Mouse (Mus musculus) ES-E14 (cell line): ENCODE results near the gene Fntb. TPM values are rescaled to one million over a fixed set of nuclear protein-coding genes. Genes with fewer than 3 reads are reported as not detected.
"Not testable (repeated sequence)": the region's sequence is repeated elsewhere in the genome, so short reads cannot be mapped to it uniquely, and the experiment has no call there.

Experiments used
- DNase-seq: peaks from one replicate; pipeline ENCODE4 v3.0.0-alpha.2; 2013; ENCODE audit warnings: low read depth, low spot score
- H3K27ac ChIP-seq: 2 replicates; pipeline ENCODE4 v1.5.1; 2012; ENCODE audit warnings: low read depth, mild to moderate bottlenecking, low read length, moderate library complexity, mixed read lengths; ENCODE audit not compliant: poor library complexity, insufficient read depth, severe bottlenecking
- H3K36me3 ChIP-seq: 2 replicates; pipeline ENCODE4 v1.6.1; 2012; ENCODE audit warnings: mild to moderate bottlenecking, low read length, moderate library complexity, mixed read lengths; ENCODE audit not compliant: control insufficient read depth, poor library complexity, insufficient read depth, severe bottlenecking
- H3K4me1 ChIP-seq, 2 experiments: fragments of 150-350 bp in 1 of 2; sonication (generic) in 1 of 2; 2 replicates each; pipeline ENCODE4 v1.6.1; 2012; ENCODE audit warnings: low read length in 2 of 2, mild to moderate bottlenecking in 1 of 2, mixed read lengths in 1 of 2; ENCODE audit not compliant: control insufficient read depth in 2 of 2, insufficient read depth in 2 of 2, poor library complexity in 1 of 2
- H3K4me3 ChIP-seq, 2 experiments: fragments of 150-350 bp in 1 of 2; sonication (generic) in 1 of 2; 2 replicates each; pipeline ENCODE4 v1.5.1; 2012; ENCODE audit warnings: low read length in 2 of 2, low read depth in 1 of 2, mild to moderate bottlenecking in 1 of 2, mixed read lengths in 1 of 2; ENCODE audit not compliant: insufficient read depth in 1 of 2, poor library complexity in 1 of 2, severe bottlenecking in 1 of 2
- H3K9ac ChIP-seq: 2 replicates; pipeline ENCODE4 v1.6.1; 2012; ENCODE audit warnings: low read depth, mild to moderate bottlenecking, low read length, mixed read lengths; ENCODE audit not compliant: poor library complexity, insufficient read depth, severe bottlenecking
- H3K9me3 ChIP-seq: fragments of 150-350 bp; sonication (generic); 2 replicates; pipeline ENCODE4 v1.6.1; 2012; ENCODE audit warnings: low read depth, mild to moderate bottlenecking, low read length; ENCODE audit not compliant: control insufficient read depth, insufficient read depth
- CHD2 ChIP-seq: IDR thresholded peaks from 2 replicates; pipeline ENCODE4 v1.6.1; 2014; ENCODE audit warnings: mild to moderate bottlenecking, low read depth, low read length, inconsistent platforms
- HCFC1 ChIP-seq: IDR thresholded peaks from 2 replicates; pipeline ENCODE4 v1.6.1; 2012; ENCODE audit warnings: low read length, inconsistent platforms, borderline replicate concordance; ENCODE audit not compliant: insufficient read depth
- MAFK ChIP-seq: IDR thresholded peaks from 2 replicates; pipeline ENCODE4 v1.6.1; 2014; ENCODE audit warnings: mild to moderate bottlenecking, low read depth, low read length, inconsistent platforms; ENCODE audit not compliant: insufficient read depth
- ZC3H11A ChIP-seq: IDR thresholded peaks from 2 replicates; pipeline ENCODE4 v1.6.1; 2012; ENCODE audit warnings: low read depth, mild to moderate bottlenecking, inconsistent platforms, low read length, borderline replicate concordance
- ZNF384 ChIP-seq: IDR thresholded peaks from 2 replicates; pipeline ENCODE4 v1.6.1; 2012; ENCODE audit warnings: low read depth, low read length, inconsistent platforms
- in situ Hi-C, 2 experiments: fragments of 600-800 bp; cut with MboI; formaldehyde crosslinking; loops; one replicate each; pipeline ENCODE4 v1.15.1; 2025; ENCODE audit warnings: low sequenced_read_pairs in 2 of 2, inconsistent platforms in 1 of 2; ENCODE audit not compliant: unreplicated experiment in 2 of 2
- total RNA-seq: library from RNA; depleted of rRNA; stranded (reverse); fragments of 300-350 nt; gene quantifications from 2 replicates; pipeline ENCODE4 v1.2.3, GENCODE M21; 2012

Gene Fntb
- total RNA-seq, 1 experiment = 24.0 TPM

DNA sequence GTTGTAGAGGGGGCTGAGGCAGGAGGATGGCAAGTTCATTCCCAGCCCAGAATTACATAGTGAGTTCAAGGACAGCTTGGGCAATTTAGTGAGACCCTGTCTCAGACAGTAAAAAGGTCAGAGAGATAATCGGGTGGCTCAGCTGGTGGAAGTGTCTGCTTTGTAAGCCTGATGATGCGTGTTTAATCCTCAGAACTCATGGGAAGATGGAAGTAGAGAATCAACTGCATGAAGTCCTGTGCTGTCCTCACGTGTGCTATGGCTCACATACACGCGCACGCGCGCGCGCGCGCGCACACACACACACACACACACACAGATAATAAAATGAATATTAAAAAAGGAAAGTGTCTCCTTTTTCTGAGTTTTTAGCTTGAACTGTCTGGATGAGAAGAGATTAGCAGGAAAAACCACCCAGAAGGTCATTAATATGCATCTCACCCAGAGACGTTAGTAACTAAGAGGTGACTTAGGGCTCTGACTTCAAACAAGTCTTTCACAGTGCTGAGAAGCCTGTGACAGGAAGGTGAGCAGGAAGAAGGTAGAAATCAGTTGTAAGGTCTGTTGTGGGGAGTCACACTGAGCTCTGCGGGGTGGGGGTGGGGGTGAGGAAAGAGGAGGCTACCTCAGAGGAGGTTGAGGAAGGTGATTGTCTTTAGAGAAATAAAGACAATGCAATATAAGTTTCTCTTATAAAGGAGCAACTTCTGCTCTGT lies 79.1 kb downstream of the Fntb start:
- Histone ChIP-seq H3K4me3 (no peak overlapping the region), H3K36me3 (no peaks in the 10 kb centered on the region), H3K4me1 (peaks cover 0 to 4% of the 10 kb centered on the region in 2 experiments; a peak in 3 of 4 replicates), H3K9me3 (no peaks in the 10 kb centered on the region), H3K27ac (no peak overlapping the region), H3K9ac (no peak overlapping the region)
- DNase-seq = no peak
- TF ChIP-seq ZNF384 (no peak), HCFC1 (no peak), CHD2 (no peak), ZC3H11A (no peak), MAFK (no peak)
- in situ Hi-C loops = no loop called here

DNA sequence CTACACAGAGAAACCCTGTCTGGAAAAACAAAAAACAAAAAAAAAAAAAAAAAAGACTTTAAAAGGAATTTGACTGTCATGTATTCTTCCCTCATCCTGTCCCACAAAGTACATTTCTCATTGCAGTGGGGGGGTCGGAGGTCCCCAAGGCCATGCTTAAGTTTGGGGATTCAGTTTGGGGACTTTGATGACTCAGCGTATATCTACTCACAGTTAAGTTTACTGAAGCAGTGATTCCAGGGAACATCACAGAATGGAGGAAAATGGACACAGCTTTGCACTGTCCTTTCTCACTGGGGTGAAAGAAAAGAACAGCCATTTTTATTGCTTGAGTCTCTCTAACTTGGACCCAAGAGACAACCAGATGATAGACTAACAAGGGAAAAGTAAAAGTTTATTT lies 87.0 kb downstream of the Fntb start:
- H3K4me1 ChIP-seq = peaks cover 2 to 18% of the 10 kb centered on the region in 2 experiments; a peak in 3 of 4 replicates
- no peaks in the 10 kb centered on the region for H3K36me3 ChIP-seq
- no peak overlapping the region for H3K4me3 ChIP-seq
- H3K9ac ChIP-seq = no peak overlapping the region
- no peak overlapping the region; the same call in 1 of the 2 replicates for H3K27ac ChIP-seq
- in situ Hi-C loops = no loop called here
- no peaks in the 10 kb centered on the region for H3K9me3 ChIP-seq
- peak; percentile 92 for TF ChIP-seq MAFK
- no peak for TF ChIP-seq CHD2
- peak; percentile 35; the same call in 1 of the 2 replicates for TF ChIP-seq ZNF384
- DNase-seq = no peak

DNA sequence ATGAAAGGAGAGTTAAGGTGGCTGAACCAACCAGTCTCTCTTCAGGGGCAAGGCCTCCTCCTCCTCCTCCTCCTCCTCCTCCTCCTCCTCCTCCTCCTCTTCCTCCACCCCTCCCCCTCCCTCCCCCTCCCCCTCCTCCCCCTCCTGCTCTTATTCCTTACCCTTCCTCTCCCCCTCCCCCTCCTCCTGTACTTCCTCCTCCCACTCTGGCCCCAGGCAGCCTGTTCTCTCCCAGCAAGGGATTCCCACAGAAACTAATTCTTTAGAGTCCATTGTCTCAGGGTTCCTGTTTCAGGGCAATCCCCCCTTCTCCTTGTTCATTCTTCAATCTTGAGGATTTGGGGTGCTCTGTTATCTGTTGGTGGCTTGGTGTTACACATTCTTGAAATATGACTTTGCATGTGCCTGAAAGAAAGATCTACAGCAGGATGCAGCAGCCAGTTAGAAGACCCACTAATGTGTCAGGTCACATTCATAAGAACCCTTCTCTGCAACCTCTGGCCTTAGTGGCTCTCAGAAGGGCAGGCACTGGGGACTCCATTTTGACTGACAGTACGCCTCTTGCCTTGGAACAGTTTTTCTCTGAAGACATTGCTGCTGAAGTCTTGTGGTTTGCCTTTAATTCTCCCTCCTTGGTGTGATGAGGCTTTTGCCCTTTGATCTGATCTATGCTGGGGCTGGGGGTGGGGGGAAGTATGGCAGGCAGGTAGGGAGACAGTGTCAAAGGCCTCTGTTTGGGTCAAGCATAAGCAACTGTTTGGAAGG lies 88.2 kb downstream of the Fntb start:
- Histone ChIP-seq H3K27ac (peak overlapping the region; percentile 74), H3K36me3 (no peaks in the 10 kb centered on the region), H3K4me1 (peaks cover 2 to 18% of the 10 kb centered on the region in 2 experiments; a peak in 3 of 4 replicates), H3K9ac (peak overlapping the region; percentile 9; the same call in 1 of the 2 replicates), H3K9me3 (no peaks in the 10 kb centered on the region), H3K4me3 (no peak overlapping the region)
- DNase-seq = no peak
- TF ChIP-seq CHD2 (no peak), MAFK (no peak), HCFC1 (no peak), ZC3H11A (no peak), ZNF384 (no peak)
- in situ Hi-C loops = no loop called here

DNA sequence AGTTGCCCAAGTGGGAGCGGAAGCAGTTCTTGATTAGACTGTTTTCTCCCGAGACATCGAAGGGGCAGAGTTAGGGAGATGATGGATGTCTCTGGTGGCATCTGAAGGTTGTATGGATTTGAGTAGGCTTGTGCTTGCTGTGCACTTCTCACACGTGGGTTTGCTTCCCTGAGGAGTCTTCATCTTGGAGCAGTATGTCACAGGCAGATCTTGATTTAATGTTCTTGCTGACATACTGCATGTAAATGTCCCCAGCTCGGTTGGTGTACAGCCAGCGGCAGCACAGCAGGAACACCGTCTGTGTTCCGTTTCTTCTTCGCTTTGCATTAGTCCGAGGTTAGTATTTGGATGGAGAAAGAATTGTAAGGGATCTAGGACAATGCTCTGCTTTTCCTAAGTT lies 91.7 kb downstream of the Fntb start:
- H3K4me1 ChIP-seq = peaks cover 2 to 15% of the 10 kb centered on the region in 2 experiments; a peak in 3 of 4 replicates
- no peaks in the 10 kb centered on the region for H3K9me3 ChIP-seq

DNA sequence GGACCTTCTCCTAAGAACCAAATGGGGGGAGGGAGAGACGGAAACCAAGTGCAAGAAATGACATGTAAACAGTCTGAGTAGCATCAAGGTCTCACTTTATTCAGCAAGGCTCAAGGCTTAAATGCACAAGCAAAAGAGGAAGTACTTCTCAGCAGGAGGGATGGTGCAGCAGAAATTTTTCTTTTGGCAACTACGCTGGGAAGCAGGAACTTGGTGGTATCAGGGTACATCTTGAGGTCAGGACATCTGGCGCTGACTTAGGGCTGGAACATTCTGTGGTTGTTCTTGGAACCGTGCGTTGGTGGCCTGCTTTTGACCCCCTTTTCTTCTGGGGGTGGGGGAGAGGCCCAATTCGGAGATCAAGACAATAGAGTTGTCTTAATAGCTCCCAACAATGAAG lies 93.4 kb downstream of the Fntb start:
- H3K36me3 ChIP-seq, H3K9me3 ChIP-seq, H3K27ac ChIP-seq, H3K4me3 ChIP-seq, H3K4me1 ChIP-seq, DNase-seq, in situ Hi-C loops, H3K9ac ChIP-seq: not testable (repeated sequence)

More for the DNA sequence above, 91.7 kb downstream of the Fntb start:
- Histone ChIP-seq H3K27ac (no peak overlapping the region), H3K4me3 (no peak overlapping the region; a peak in 1 of 4 replicates), H3K36me3 (no peaks in the 10 kb centered on the region), H3K9ac (peak overlapping the region; percentile 25; the same call in 1 of the 2 replicates)
- no peak for TF ChIP-seq ZC3H11A
- no peak for TF ChIP-seq ZNF384
- no peak for TF ChIP-seq HCFC1
- TF ChIP-seq MAFK = no peak
- TF ChIP-seq CHD2 = no peak
- DNase-seq = no peak
- in situ Hi-C loops = no loop called here
